Mouse (Mus musculus): ENCODE data around the gene Slc44a2.
"Not testable (repeated sequence)": the region's sequence is repeated elsewhere in the genome, so short reads cannot be mapped to it uniquely, and the experiment has no call there.

Slc44a2 gene

GRCm38 (mm10) chr9:21305065-21305464 is 15.4 kb upstream of the Slc44a2 start:
- DNase-seq, result no peak

- no peak for DNase-seq
Measured at GRCm38 (mm10) chr9:21309150-21309741, 11.3 kb upstream of the Slc44a2 start.

GRCm38 (mm10) chr9:21311695-21312094 is 8.8 kb upstream of the Slc44a2 start:
- DNase-seq, result no peak

- DNase-seq, result no peak
Measured at GRCm38 (mm10) chr9:21312134-21312533, 8.4 kb upstream of the Slc44a2 start, which contains the start of gene Ap1m2. Gene Ap1m2 (minus strand): TSS chr9:21312337.

GRCm38 (mm10) chr9:21313394-21313793 is 7.1 kb upstream of the Slc44a2 start:
- DNase-seq, result peak; percentile 91 to 93

GRCm38 (mm10) chr9:21314367-21315140 is 5.9 kb upstream of the Slc44a2 start:
- no peak for DNase-seq

- no peak for DNase-seq
Measured at GRCm38 (mm10) chr9:21315421-21315820, 5.1 kb upstream of the Slc44a2 start.

GRCm38 (mm10) chr9:21316696-21317095 is 3.8 kb upstream of the Slc44a2 start:
- no peak for DNase-seq

GRCm38 (mm10) chr9:21318792-21319191 is 1.7 kb upstream of the Slc44a2 start:
- DNase-seq, result no peak

GRCm38 (mm10) chr9:21319503-21319902 is 995 bp upstream of the Slc44a2 start:
- DNase-seq, result no peak

- DNase-seq, result no peak
Measured at GRCm38 (mm10) chr9:21320280-21320618, 249 bp upstream of the Slc44a2 start.

GRCm38 (mm10) chr9:21321513-21321835 is 976 bp downstream of the Slc44a2 start:
- no peak for DNase-seq

- DNase-seq, result no peak
Measured at GRCm38 (mm10) chr9:21322211-21322916, 1.9 kb downstream of the Slc44a2 start.

- DNase-seq, result not testable (repeated sequence)
Measured at GRCm38 (mm10) chr9:21322917-21323297, 2.4 kb downstream of the Slc44a2 start.

- peak; percentile 23 to 25 for DNase-seq
Measured at GRCm38 (mm10) chr9:21324269-21324668, 3.8 kb downstream of the Slc44a2 start.

- no peak for DNase-seq
Measured at GRCm38 (mm10) chr9:21327569-21327968, 7.1 kb downstream of the Slc44a2 start.

GRCm38 (mm10) chr9:21328041-21328440 is 7.5 kb downstream of the Slc44a2 start:
- no peak for DNase-seq

GRCm38 (mm10) chr9:21329041-21329440 is 8.5 kb downstream of the Slc44a2 start:
- no peak for DNase-seq

GRCm38 (mm10) chr9:21329699-21330289 is 9.3 kb downstream of the Slc44a2 start:
- no peak for DNase-seq

- no peak for DNase-seq
Measured at GRCm38 (mm10) chr9:21331365-21332140, 11.1 kb downstream of the Slc44a2 start.

GRCm38 (mm10) chr9:21332161-21333061 is 11.9 kb downstream of the Slc44a2 start:
- no peak for DNase-seq

GRCm38 (mm10) chr9:21333523-21333922 is 13.0 kb downstream of the Slc44a2 start:
- no peak for DNase-seq
